In genomic region chr5:111770266-111770665, GRCm38 (mm10) we compare ENCODE assay signal across 9 mouse cellular contexts. TPM values are rescaled to one million over a fixed set of nuclear protein-coding genes. Genes with fewer than 3 reads are reported as not detected.
A peak's percentile ranks its signal among the peaks of the same experiment; 100 is the strongest.
DNase-seq lines count a peak whose midpoint lies in the region; ATAC-seq and TF ChIP-seq lines count a peak whose summit lies in the region.
"Had no signal": no experiment of that assay in that cellular context is flagged by ENCODE, and none has a peak within 500 bp of the region (broad histone marks: within the 10 kb centered on the region; RNA-seq: fewer than 3 reads in every experiment).

No protein-coding gene starts in this region.

- no peaks in the 10 kb centered on the region for H3K27me3 ChIP-seq in forebrain, postnatal 0 days (ENCODE audit: insufficient read depth, low read length)
- peaks cover 3% of the 10 kb centered on the region; the same call in 1 of the 2 replicates for H3K27me3 ChIP-seq in hindbrain, embryonic 12.5 days

- H3K36me3 ChIP-seq in forebrain, postnatal 0 days (ENCODE audit: insufficient read depth), result no peaks in the 10 kb centered on the region
- H3K36me3 ChIP-seq in hindbrain, embryonic 12.5 days, result no peaks in the 10 kb centered on the region

- TF ChIP-seq CTCF in forebrain, postnatal 0 days (IDR thresholded peaks at IDR 0.05; ENCODE audit: low read depth), result no peak

- peak; percentile 2 for DNase-seq in cerebellum, adult 11-12 months
- no peak for DNase-seq in cerebellum, adult 18-20 months
- no peak for DNase-seq in forebrain, postnatal 0 days
- peak; percentile 22 to 46 for DNase-seq in lung, adult 18-20 months
- DNase-seq in retina, embryonic 14.5 days (ENCODE audit: low spot score), result peak; percentile 66
- DNase-seq in adrenal gland, adult 8-10 months, result no peak

- H3K4me3 ChIP-seq in forebrain, postnatal 0 days (ENCODE audit: low read depth, low read length), result no peak overlapping the region
- H3K4me3 ChIP-seq in hindbrain, embryonic 12.5 days, result no peak overlapping the region

- H3K9me3 ChIP-seq in forebrain, postnatal 0 days (ENCODE audit: low read length), result no peaks in the 10 kb centered on the region
- no peaks in the 10 kb centered on the region for H3K9me3 ChIP-seq in hindbrain, embryonic 12.5 days (replicated peaks)

- no peak overlapping the region for H3K9ac ChIP-seq in forebrain, postnatal 0 days
- H3K9ac ChIP-seq in hindbrain, embryonic 12.5 days, result peak overlapping the region; percentile 28

- WGBS in forebrain, postnatal 0 days, result 12% methylated on average over 15 of the region's 15 CpGs
- WGBS in hindbrain, embryonic 12.5 days, result 4% methylated on average over 15 of the region's 15 CpGs

- no peak overlapping the region for H3K27ac ChIP-seq in forebrain, postnatal 0 days (ENCODE audit: low read depth, low read length)
- peak overlapping the region; percentile 77 for H3K27ac ChIP-seq in hindbrain, embryonic 12.5 days

- H3K4me1 ChIP-seq in forebrain, postnatal 0 days (ENCODE audit: insufficient read depth), result peaks cover 15% of the 10 kb centered on the region
- H3K4me1 ChIP-seq in hindbrain, embryonic 12.5 days, result peaks cover 40% of the 10 kb centered on the region

- H3K4me2 ChIP-seq in forebrain, postnatal 0 days (ENCODE audit: low read depth), result no peak overlapping the region
- H3K4me2 ChIP-seq in hindbrain, embryonic 12.5 days (replicated peaks), result peak overlapping the region; percentile 28; the same call in 1 of the 2 replicates

- peak; percentile 72 for ATAC-seq in forebrain, postnatal 0 days
- ATAC-seq in hindbrain, embryonic 12.5 days (ENCODE audit: low FRiP score), result peak; percentile 49
- no peak for ATAC-seq in erythroblast, adult 5-6 weeks (replicated peaks; ENCODE audit: low FRiP score, poor library complexity, severe bottlenecking)

RNA-seq across cellular contexts. Expression of gene Gm26897, which starts 36.5 kb away (rescaled TPM):
- total RNA-seq in forebrain, postnatal 0 days (2014; rRNA removed), result not detected in 2 replicates
- polyA plus RNA-seq in forebrain, postnatal 0 days (2015; fragmentation: Nextera tagmentation; extraction: Ambion mirVana), result not detected in 2 replicates
- polyA plus RNA-seq in hindbrain, embryonic 12.5 days (2016; fragmentation: Nextera tagmentation; extraction: Ambion mirVana), result not detected in 2 replicates
- total RNA-seq in adrenal gland, adult 8-10 months (2022), result not detected
- not detected in 2 replicates for total RNA-seq in erythroblast, adult 5-6 weeks (2015; ENCODE audit: low replicate concordance)
- not detected in 2 replicates for total RNA-seq in erythroblast, adult 5-6 weeks (2017; ENCODE audit: low replicate concordance)
- polyA plus RNA-seq: small intestine, adult 2 months had no signal

Comparison
In these comparisons a context has a peak if more than half of its experiments do, and no peak if none do; other contexts are left out.
1. DNase-seq: peak in cerebellum, adult 11-12 months (single experiment), lung, adult 18-20 months (2 of 2) and retina, embryonic 14.5 days (single experiment); none in cerebellum, adult 18-20 months (0 of 2), forebrain, postnatal 0 days (single experiment) and adrenal gland, adult 8-10 months (single experiment).